Mouse (Mus musculus) neural tube, embryonic 15.5 days (tissue): Measurements from ENCODE around the gene Gm4353. TPM values are rescaled to one million over a fixed set of nuclear protein-coding genes. Genes with fewer than 3 reads are reported as not detected.

Source experiments
- polyA plus RNA-seq: library from polyadenylated mRNA; unstranded; fragments of >200 nt; fragmentation: Nextera tagmentation; extraction: Ambion mirVana; gene quantifications from 2 replicates; pipeline ENCODE4 v1.2.1, GENCODE M21; 2015

Gene Gm4353
- polyA plus RNA-seq, 1 experiment from 2014 or later = 1.7 TPM

Other genes starting within 250 kb of the Gm4353 start
- 25.5 and 38.0 TPM in 2 replicates for gene Sox6, start 45.8 kb downstream of the Gm4353 start, polyA plus RNA-seq
- 287 and 295 TPM in 2 replicates for gene 1110004F10Rik, start 45.2 kb downstream of the Gm4353 start, polyA plus RNA-seq
- 5.4 and 12.8 TPM in 2 replicates for gene Plekha7, start 223.7 kb upstream of the Gm4353 start, polyA plus RNA-seq
- 511 and 555 TPM in 2 replicates for gene Rps13, start 249.6 kb upstream of the Gm4353 start, polyA plus RNA-seq